Mouse (Mus musculus): ENCODE measurements around the gene Dixdc1. TPM values are rescaled to one million over a fixed set of nuclear protein-coding genes. Genes with fewer than 3 reads are reported as not detected.

Gene Dixdc1
- polyA plus RNA-seq (2015; fragmentation: Nextera tagmentation; extraction: Ambion mirVana) = 0.91 and 1.0 TPM in 2 replicates

- peak; percentile 65 for DNase-seq (ENCODE audit: low spot score)
Measured at GRCm38 (mm10) chr9:50738914-50739870, at the start of gene Dixdc1. Dixdc1 (minus strand) TSS chr9:50739517.

GRCm38 (mm10) chr9:50782155-50782554 is 42.8 kb upstream of the Dixdc1 start:
- peak; percentile 62 for DNase-seq (ENCODE audit: low spot score)

- no peak for DNase-seq (ENCODE audit: low spot score)
Measured at GRCm38 (mm10) chr9:50776162-50776760, 36.9 kb upstream of the Dixdc1 start.

GRCm38 (mm10) chr9:50775662-50776126 is 36.4 kb upstream of the Dixdc1 start:
- peak; percentile 28 for DNase-seq (ENCODE audit: low spot score)

- peak; percentile 79 for DNase-seq (ENCODE audit: low spot score)
Measured at GRCm38 (mm10) chr9:50774991-50775612, 35.8 kb upstream of the Dixdc1 start, which contains the start of the genes Alg9 and 1110032A03Rik. Alg9 (plus strand) TSS chr9:50775019. 1110032A03Rik (minus strand) TSS chr9:50775520.

GRCm38 (mm10) chr9:50774026-50774462 is 34.7 kb upstream of the Dixdc1 start:
- DNase-seq (ENCODE audit: low spot score) = no peak

GRCm38 (mm10) chr9:50770011-50770410 is 30.7 kb upstream of the Dixdc1 start:
- no peak for DNase-seq (ENCODE audit: low spot score)

GRCm38 (mm10) chr9:50768107-50769002 is 29.0 kb upstream of the Dixdc1 start, which contains the start of gene Fdxacb1:
Fdxacb1 (plus strand) TSS chr9:50768236.
- peak; percentile 99 for DNase-seq (ENCODE audit: low spot score)

- no peak for DNase-seq (ENCODE audit: low spot score)
Measured at GRCm38 (mm10) chr9:50767531-50768106, 28.3 kb upstream of the Dixdc1 start.

- peak; percentile 17 for DNase-seq (ENCODE audit: low spot score)
Measured at GRCm38 (mm10) chr9:50763331-50763730, 24.0 kb upstream of the Dixdc1 start.

GRCm38 (mm10) chr9:50761520-50762243 is 22.4 kb upstream of the Dixdc1 start:
- DNase-seq (ENCODE audit: low spot score) = no peak

- no peak for DNase-seq (ENCODE audit: low spot score)
Measured at GRCm38 (mm10) chr9:50756711-50757110, 17.4 kb upstream of the Dixdc1 start.

- no peak for DNase-seq (ENCODE audit: low spot score)
Measured at GRCm38 (mm10) chr9:50753947-50754346, 14.6 kb upstream of the Dixdc1 start.

- no peak for DNase-seq (ENCODE audit: low spot score)
Measured at GRCm38 (mm10) chr9:50752784-50753615, 13.7 kb upstream of the Dixdc1 start.

- DNase-seq (ENCODE audit: low spot score) = no peak
Measured at GRCm38 (mm10) chr9:50752054-50752602, 12.8 kb upstream of the Dixdc1 start, which contains the start of gene Hspb2. Hspb2 (minus strand) TSS chr9:50752354.

GRCm38 (mm10) chr9:50751323-50751722 is 12.0 kb upstream of the Dixdc1 start, which contains the start of gene Cryab:
Cryab (plus strand) TSS chr9:50751325.
- no peak for DNase-seq (ENCODE audit: low spot score)

GRCm38 (mm10) chr9:50750706-50751105 is 11.4 kb upstream of the Dixdc1 start:
- no peak for DNase-seq (ENCODE audit: low spot score)

- DNase-seq (ENCODE audit: low spot score) = no peak
Measured at GRCm38 (mm10) chr9:50746214-50746677, 6.9 kb upstream of the Dixdc1 start, which contains the start of gene 2310030G06Rik. 2310030G06Rik (minus strand) TSS chr9:50746536.

Data from thymus, postnatal 0 days (tissue).